Mouse (Mus musculus): ENCODE measurements around the gene Ubr2.

GRCm38 (mm10) chr17:47024805-47025204, 14.4 kb upstream of the Ubr2 start:
- TF ChIP-seq MEF2A (IDR thresholded peaks at IDR 0.05; ENCODE audit: extremely low read depth, insufficient replicate concordance, low read depth, low read length, poor library complexity, severe bottlenecking): no peak
- no peak for TF ChIP-seq CTCF (IDR thresholded peaks at IDR 0.05 in 2 of 3, conservative IDR thresholded peaks at IDR 0.05 in 1 of 3; ENCODE audit: control insufficient read depth in 1 of 3, insufficient read depth in 1 of 3, low read depth in 2 of 3, low read length in 3 of 3, poor library complexity in 1 of 3, severe bottlenecking in 1 of 3)

All from MEL (cell line).